ENCODE assay signal across 9 mouse cellular contexts in genomic region chr5:30927945-30928529, GRCm38 (mm10). TPM values are rescaled to one million over a fixed set of nuclear protein-coding genes. Genes with fewer than 3 reads are reported as not detected.
DNase-seq lines count a peak whose midpoint lies in the region; ATAC-seq and TF ChIP-seq lines count a peak whose summit lies in the region.
"Had no signal": no experiment of that assay in that cellular context is flagged by ENCODE, and none has a peak within 500 bp of the region (broad histone marks: within the 10 kb centered on the region; RNA-seq: fewer than 3 reads in every experiment).

No protein-coding gene starts in this region.

- intact Hi-C loops in gastrocnemius, adult 2 months (cut with DNase I), result loop anchor here (5.0 kb wide), 1 partner anchor 119 kb away; the partner anchor contains the start of genes Atraid and Slc5a6
- intact Hi-C loops in gastrocnemius, postnatal 36 days (cut with DNase I), result loop anchor here (2.0 kb wide), 1 partner anchor 71 kb away; no protein-coding TSS in a partner anchor

- H3K4me2 ChIP-seq in forebrain, embryonic 12.5 days, result peak overlapping the region; percentile 25
- H3K4me2 ChIP-seq in kidney, postnatal 0 days (ENCODE audit: low read length), result peak overlapping the region; percentile 31; the same call in 1 of the 2 replicates
- H3K4me2 ChIP-seq in midbrain, embryonic 15.5 days, result peak overlapping the region; percentile 39

- 0 out of 2 replicates have a peak, but pooled peaks cover 6% of the 10 kb centered on the region for H3K27me3 ChIP-seq in forebrain, embryonic 12.5 days
- H3K27me3 ChIP-seq in kidney, postnatal 0 days (ENCODE audit: insufficient read depth, low read length), result no peaks in the 10 kb centered on the region
- no peaks in the 10 kb centered on the region for H3K27me3 ChIP-seq in midbrain, embryonic 15.5 days (replicated peaks)
- H3K27me3 ChIP-seq: megakaryocyte, embryonic 14.5 days had no signal

- no peak overlapping the region for H3K9ac ChIP-seq in forebrain, embryonic 12.5 days
- no peak overlapping the region for H3K9ac ChIP-seq in kidney, postnatal 0 days (ENCODE audit: low read depth, low read length)
- no peak overlapping the region for H3K9ac ChIP-seq in midbrain, embryonic 15.5 days

- peak; percentile 60; the same call in 1 of the 2 replicates for ATAC-seq in forebrain, embryonic 12.5 days (ENCODE audit: low FRiP score)
- peak; percentile 34; the same call in 1 of the 2 replicates for ATAC-seq in kidney, postnatal 0 days (replicated peaks; ENCODE audit: low FRiP score, low read depth)
- peak; percentile 75 for ATAC-seq in midbrain, embryonic 15.5 days (replicated peaks)

- peak overlapping the region; percentile 46 for H3K4me3 ChIP-seq in gastrocnemius, adult 2 months
- H3K4me3 ChIP-seq in forebrain, embryonic 12.5 days (replicated peaks), result no peak overlapping the region
- H3K4me3 ChIP-seq in kidney, postnatal 0 days (replicated peaks; ENCODE audit: low read depth, low read length), result no peak overlapping the region
- H3K4me3 ChIP-seq in midbrain, embryonic 15.5 days, result 0 out of 2 replicates have a peak overlapping the region, but pooled peaks have one; percentile 6
- H3K4me3 ChIP-seq: megakaryocyte, embryonic 14.5 days had no signal

- DNase-seq in gastrocnemius, adult 2 months, result no peak
- no peak for DNase-seq in gastrocnemius, postnatal 36 days
- DNase-seq in NIH3T3 (ENCODE audit: low read depth), result peak; percentile 62
- no peak for DNase-seq in kidney, postnatal 0 days (ENCODE audit: low spot score)
- DNase-seq in urinary bladder, adult 18-20 months (ENCODE audit: low spot score in 2 of 2), result no peak
- no peak for DNase-seq in left cerebral cortex, adult 11 months (ENCODE audit: low spot score)

- no peaks in the 10 kb centered on the region for H3K4me1 ChIP-seq in forebrain, embryonic 12.5 days
- H3K4me1 ChIP-seq in kidney, postnatal 0 days (replicated peaks; ENCODE audit: insufficient read depth, low read length), result no peaks in the 10 kb centered on the region; the same call in 1 of the 2 replicates
- H3K4me1 ChIP-seq in midbrain, embryonic 15.5 days, result no peaks in the 10 kb centered on the region

- no peak overlapping the region; the same call in 1 of the 2 replicates for H3K27ac ChIP-seq in gastrocnemius, adult 2 months
- H3K27ac ChIP-seq in forebrain, embryonic 12.5 days, result no peak overlapping the region
- no peak overlapping the region for H3K27ac ChIP-seq in kidney, postnatal 0 days
- H3K27ac ChIP-seq in midbrain, embryonic 15.5 days, result no peak overlapping the region

- 42% methylated on average over 7 of the region's 7 CpGs for WGBS in forebrain, embryonic 12.5 days
- WGBS in kidney, postnatal 0 days, result 43% methylated on average over 7 of the region's 7 CpGs
- WGBS in midbrain, embryonic 15.5 days, result 45% methylated on average over 7 of the region's 7 CpGs

- H3K36me3 ChIP-seq in forebrain, embryonic 12.5 days (replicated peaks), result no peaks in the 10 kb centered on the region
- no peaks in the 10 kb centered on the region for H3K36me3 ChIP-seq in kidney, postnatal 0 days (ENCODE audit: insufficient read depth, low read length)
- H3K36me3 ChIP-seq in midbrain, embryonic 15.5 days (replicated peaks), result no peaks in the 10 kb centered on the region

- no peak for TF ChIP-seq CTCF in gastrocnemius, adult 2 months (IDR thresholded peaks at IDR 0.05)
- TF ChIP-seq CTCF in kidney, postnatal 0 days (IDR thresholded peaks at IDR 0.05; ENCODE audit: low read depth), result no peak

- H3K9me3 ChIP-seq in forebrain, embryonic 12.5 days, result no peaks in the 10 kb centered on the region
- no peaks in the 10 kb centered on the region for H3K9me3 ChIP-seq in kidney, postnatal 0 days (replicated peaks; ENCODE audit: low read length)
- no peaks in the 10 kb centered on the region for H3K9me3 ChIP-seq in midbrain, embryonic 15.5 days
- H3K9me3 ChIP-seq: megakaryocyte, embryonic 14.5 days had no signal

RNA-seq across cellular contexts. Expression of gene Khk, which starts 6.8 kb away (rescaled TPM):
- 10 to 100 TPM; 29.2 to 30.8 TPM for total RNA-seq in gastrocnemius, adult 2 months (2021)
- total RNA-seq in gastrocnemius, postnatal 36 days (2021), result 10 to 100 TPM; 27.1 to 30.3 TPM
- 4.7 and 7.7 TPM in 2 replicates for polyA plus RNA-seq in forebrain, embryonic 12.5 days (2016; fragmentation: Nextera tagmentation; extraction: Ambion mirVana)
- 68.9 and 70.6 TPM in 2 replicates for polyA plus RNA-seq in kidney, postnatal 0 days (2015; fragmentation: Nextera tagmentation; extraction: Ambion mirVana)
- 8.0 and 10.4 TPM in 2 replicates for polyA plus RNA-seq in midbrain, embryonic 15.5 days (2015; fragmentation: Nextera tagmentation; extraction: Ambion mirVana)

RNA-seq across cellular contexts. Expression of gene Emilin1, which starts 14.8 kb away (rescaled TPM):
- total RNA-seq in gastrocnemius, adult 2 months (2021), result 1 to 10 TPM; 2.7 to 7.7 TPM
- total RNA-seq in gastrocnemius, postnatal 36 days (2021), result 1 to 10 TPM; 4.8 to 7.0 TPM
- polyA plus RNA-seq in forebrain, embryonic 12.5 days (2016; fragmentation: Nextera tagmentation; extraction: Ambion mirVana), result 39.1 and 52.4 TPM in 2 replicates
- polyA plus RNA-seq in kidney, postnatal 0 days (2015; fragmentation: Nextera tagmentation; extraction: Ambion mirVana), result 204 and 226 TPM in 2 replicates
- polyA plus RNA-seq in midbrain, embryonic 15.5 days (2015; fragmentation: Nextera tagmentation; extraction: Ambion mirVana), result 17.8 and 20.3 TPM in 2 replicates

RNA-seq across cellular contexts. Expression of gene Cgref1, which starts 17.4 kb away (rescaled TPM):
- 1 to 10 TPM; 2.0 to 2.9 TPM for total RNA-seq in gastrocnemius, adult 2 months (2021)
- total RNA-seq in gastrocnemius, postnatal 36 days (2021), result 1 to 10 TPM; 2.5 TPM
- 6.4 and 7.3 TPM in 2 replicates for polyA plus RNA-seq in forebrain, embryonic 12.5 days (2016; fragmentation: Nextera tagmentation; extraction: Ambion mirVana)
- 47.4 and 52.2 TPM in 2 replicates for polyA plus RNA-seq in kidney, postnatal 0 days (2015; fragmentation: Nextera tagmentation; extraction: Ambion mirVana)
- polyA plus RNA-seq in midbrain, embryonic 15.5 days (2015; fragmentation: Nextera tagmentation; extraction: Ambion mirVana), result 62.7 and 66.5 TPM in 2 replicates

RNA-seq across cellular contexts. Expression of gene Ost4, which starts 20.4 kb away (rescaled TPM):
- 100 to 1,000 TPM; 103 to 121 TPM for total RNA-seq in gastrocnemius, adult 2 months (2021)
- 10 to 100 TPM; 94.1 to 99.6 TPM for total RNA-seq in gastrocnemius, postnatal 36 days (2021)
- 302 and 315 TPM in 2 replicates for polyA plus RNA-seq in forebrain, embryonic 12.5 days (2016; fragmentation: Nextera tagmentation; extraction: Ambion mirVana)
- polyA plus RNA-seq in kidney, postnatal 0 days (2015; fragmentation: Nextera tagmentation; extraction: Ambion mirVana), result 466 and 517 TPM in 2 replicates
- 217 and 225 TPM in 2 replicates for polyA plus RNA-seq in midbrain, embryonic 15.5 days (2015; fragmentation: Nextera tagmentation; extraction: Ambion mirVana)

RNA-seq across cellular contexts. Expression of gene Preb, which starts 32.1 kb away (rescaled TPM):
- total RNA-seq in gastrocnemius, adult 2 months (2021), result 10 to 100 TPM; 76.5 to 83.6 TPM
- total RNA-seq in gastrocnemius, postnatal 36 days (2021), result 10 to 100 TPM; 76.7 to 86.2 TPM
- 131 and 133 TPM in 2 replicates for polyA plus RNA-seq in forebrain, embryonic 12.5 days (2016; fragmentation: Nextera tagmentation; extraction: Ambion mirVana)
- 103 and 117 TPM in 2 replicates for polyA plus RNA-seq in kidney, postnatal 0 days (2015; fragmentation: Nextera tagmentation; extraction: Ambion mirVana)
- polyA plus RNA-seq in midbrain, embryonic 15.5 days (2015; fragmentation: Nextera tagmentation; extraction: Ambion mirVana), result 110 and 113 TPM in 2 replicates

Comparison
In these comparisons a context has a peak if more than half of its experiments do, and no peak if none do; other contexts are left out.
1. H3K4me3 ChIP-seq: peak in gastrocnemius, adult 2 months (single experiment) and midbrain, embryonic 15.5 days (single experiment); none in forebrain, embryonic 12.5 days (single experiment) and kidney, postnatal 0 days (single experiment).
2. Peak in every context shown above with its lines, with median percentiles within 50 percentile points of each other: ATAC-seq and H3K4me2 ChIP-seq.